Mouse (Mus musculus) limb, embryonic 10.5 days (tissue): ENCODE measurements around the gene Ncdn. TPM values are rescaled to one million over a fixed set of nuclear protein-coding genes. Genes with fewer than 3 reads are reported as not detected.

Experiments
- DNase-seq: peaks from one replicate; pipeline ENCODE4 v3.0.0-alpha.2; 2017; ENCODE audit warnings: low spot score
- H3K27ac ChIP-seq: fragments of 300-500 bp; sonication (generic); 2 replicates; pipeline ENCODE4 v1.5.1; 2016; ENCODE audit warnings: mild to moderate bottlenecking
- H3K27me3 ChIP-seq: fragments of 300-500 bp; sonication (generic); 2 replicates; pipeline ENCODE4 v1.6.1; 2016; ENCODE audit warnings: low read depth, mild to moderate bottlenecking; ENCODE audit not compliant: poor library complexity, severe bottlenecking
- H3K36me3 ChIP-seq: fragments of 300-500 bp; sonication (generic); 2 replicates; pipeline ENCODE4 v1.6.1; 2016; ENCODE audit warnings: mild to moderate bottlenecking, moderate library complexity
- H3K4me1 ChIP-seq: fragments of 300-500 bp; sonication (generic); 2 replicates; pipeline ENCODE4 v1.6.1; 2016
- H3K4me3 ChIP-seq: fragments of 300-500 bp; sonication (generic); 2 replicates; pipeline ENCODE4 v1.5.1; 2016; ENCODE audit warnings: mild to moderate bottlenecking, moderate library complexity
- H3K9me3 ChIP-seq: fragments of 300-500 bp; sonication (generic); replicated peaks from 2 replicates; pipeline ENCODE4 v1.6.1; 2016; ENCODE audit warnings: mild to moderate bottlenecking
- WGBS: fragments of 180-500 bp; shearing (Covaris S2); methylation state at CpG from one replicate; pipeline ENCODE4 v1.1.7; 2016; 5-methylcytosine and 5-hydroxymethylcytosine counted together
- polyA plus RNA-seq: library from polyadenylated mRNA; unstranded; fragments of >200 nt; fragmentation: Nextera tagmentation; extraction: Ambion mirVana; gene quantifications from 2 replicates; pipeline ENCODE4 v1.2.1, GENCODE M21; 2016

Ncdn gene
- polyA plus RNA-seq, 1 experiment from 2014 or later, result 41.3 TPM

DNA sequence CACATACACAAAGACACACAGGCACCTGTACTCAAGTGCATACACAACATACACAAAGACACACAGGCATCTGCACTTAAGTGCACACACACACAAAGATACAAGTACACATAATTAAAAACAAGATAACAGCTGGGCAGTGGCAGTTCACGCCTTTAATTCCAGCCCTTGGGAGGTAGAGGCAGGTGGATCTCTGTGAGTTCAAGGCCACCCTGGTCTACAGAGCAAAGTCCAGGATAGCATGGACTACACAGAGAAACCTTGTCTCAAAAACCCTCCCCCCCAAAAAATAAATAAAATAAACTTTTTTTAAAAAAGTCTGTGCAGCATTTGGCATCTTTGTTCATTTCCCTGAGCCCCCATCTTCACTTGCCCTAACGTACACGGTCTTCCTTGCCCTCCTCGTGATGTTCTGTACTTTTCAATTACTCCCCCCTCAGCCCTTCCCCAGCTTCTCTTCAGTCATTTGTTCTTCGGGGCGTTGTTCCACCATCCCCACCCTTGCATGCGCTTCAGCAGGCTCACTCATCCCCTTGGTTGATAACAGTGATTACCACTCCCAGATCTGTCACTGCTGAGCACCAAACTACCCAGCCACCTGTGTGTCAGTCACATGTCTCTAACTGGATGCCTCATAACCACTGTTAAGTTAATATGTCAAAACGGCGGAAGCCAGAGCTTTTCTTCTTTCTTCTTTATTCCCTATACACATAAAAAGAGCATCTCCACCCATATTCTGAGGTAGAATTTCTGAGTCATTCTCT, 16.7 kb upstream of the Ncdn start:
- H3K9me3 ChIP-seq, result no peaks in the 10 kb centered on the region
- H3K36me3 ChIP-seq, result peaks cover 15% of the 10 kb centered on the region
- DNase-seq, result no peak
- no peaks in the 10 kb centered on the region for H3K27me3 ChIP-seq
- no peak overlapping the region for H3K27ac ChIP-seq
- peaks cover 5% of the 10 kb centered on the region; the same call in 1 of the 2 replicates for H3K4me1 ChIP-seq
- WGBS, result 91% methylated on average over 9 of the region's 9 CpGs
- no peak overlapping the region for H3K4me3 ChIP-seq

DNA sequence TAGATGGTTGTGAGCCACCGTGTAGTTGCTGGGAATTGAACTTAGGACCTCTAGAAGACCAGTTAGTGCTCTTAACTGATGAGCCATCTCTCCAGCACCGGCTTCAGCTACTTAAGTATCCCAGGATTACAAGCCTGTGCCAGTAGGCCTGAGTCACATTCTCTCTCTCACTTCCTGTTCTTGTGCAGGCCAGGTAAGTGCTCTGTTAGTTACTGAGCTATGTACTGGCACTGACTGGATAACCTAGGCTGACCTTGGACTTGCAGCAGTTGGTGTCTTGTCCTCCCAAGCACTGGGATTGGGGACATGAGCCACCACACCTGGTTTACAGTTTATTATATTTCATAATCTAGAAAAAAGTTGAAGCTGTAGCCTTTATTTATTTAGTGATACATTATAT, 10.2 kb upstream of the Ncdn start:
- Histone ChIP-seq H3K4me3 (no peak overlapping the region), H3K9me3 (no peaks in the 10 kb centered on the region), H3K36me3 (peaks cover 27% of the 10 kb centered on the region), H3K27me3 (no peaks in the 10 kb centered on the region), H3K27ac (no peak overlapping the region), H3K4me1 (peaks cover 15% of the 10 kb centered on the region; the same call in 1 of the 2 replicates)
- 84% methylated on average over 2 of the region's 2 CpGs for WGBS
- DNase-seq, result no peak

- no peak overlapping the region for H3K4me3 ChIP-seq
- 65% methylated on average over 11 of the region's 11 CpGs for WGBS
- H3K9me3 ChIP-seq, result no peaks in the 10 kb centered on the region
- no peak for DNase-seq
- H3K36me3 ChIP-seq, result peaks cover 32% of the 10 kb centered on the region
- H3K27me3 ChIP-seq, result no peaks in the 10 kb centered on the region
- H3K4me1 ChIP-seq, result peaks cover 15% of the 10 kb centered on the region; the same call in 1 of the 2 replicates
- peak overlapping the region; percentile 22; the same call in 1 of the 2 replicates for H3K27ac ChIP-seq
Observed at GRCm38 (mm10) chr4:126762586-126763359, 9.5 kb upstream of the Ncdn start.

DNA sequence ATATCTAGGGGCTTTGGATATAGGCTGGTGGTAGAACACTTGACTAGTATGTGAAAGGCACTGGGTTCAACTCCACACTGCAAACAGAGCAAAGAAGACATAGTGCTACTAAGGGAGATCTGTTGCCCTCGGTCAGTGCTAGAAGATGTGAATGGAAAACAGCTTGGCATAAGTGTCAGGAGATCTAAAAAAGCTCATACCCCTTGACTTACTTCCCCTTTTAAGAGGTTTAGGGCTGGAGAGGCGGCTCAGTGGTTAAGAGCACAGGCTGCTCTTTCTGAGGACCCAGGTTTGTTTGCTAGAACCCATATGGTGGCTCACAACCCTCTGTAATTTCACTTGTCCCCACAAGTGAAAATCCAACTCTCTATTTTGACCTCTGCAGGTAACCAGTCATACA, 6.2 kb upstream of the Ncdn start:
- Histone ChIP-seq H3K9me3 (no peaks in the 10 kb centered on the region), H3K4me3 (no peak overlapping the region), H3K4me1 (peaks cover 23% of the 10 kb centered on the region), H3K27ac (no peak overlapping the region), H3K27me3 (no peaks in the 10 kb centered on the region), H3K36me3 (peaks cover 39% of the 10 kb centered on the region)
- 73% methylated on average over 2 of the region's 2 CpGs for WGBS
- DNase-seq, result no peak

DNA sequence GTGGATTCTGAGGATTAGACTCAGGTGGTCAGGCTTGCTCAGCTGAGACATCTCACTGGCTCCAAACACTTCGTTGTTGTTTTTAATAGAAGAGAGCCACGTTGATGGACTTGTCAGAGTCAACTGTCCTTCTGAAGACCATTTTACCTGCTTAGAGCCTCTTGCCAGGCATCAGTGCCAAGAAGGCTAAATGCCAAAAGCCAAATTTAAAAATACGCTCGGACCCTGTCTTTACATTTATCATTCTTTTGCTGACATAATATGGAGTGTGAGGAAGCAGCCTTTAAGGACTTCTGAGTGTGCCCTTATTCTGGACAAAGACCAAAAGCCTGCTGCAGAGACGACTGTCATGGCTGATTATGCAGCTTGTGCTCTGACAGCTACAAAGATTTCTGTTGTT, 5.1 kb upstream of the Ncdn start:
- no peak overlapping the region for H3K27ac ChIP-seq
- WGBS, result 85% methylated on average over 5 of the region's 5 CpGs
- H3K4me1 ChIP-seq, result peaks cover 29% of the 10 kb centered on the region
- DNase-seq, result no peak
- no peak overlapping the region for H3K4me3 ChIP-seq
- H3K27me3 ChIP-seq, result no peaks in the 10 kb centered on the region
- no peaks in the 10 kb centered on the region for H3K9me3 ChIP-seq
- peaks cover 37% of the 10 kb centered on the region for H3K36me3 ChIP-seq

DNA sequence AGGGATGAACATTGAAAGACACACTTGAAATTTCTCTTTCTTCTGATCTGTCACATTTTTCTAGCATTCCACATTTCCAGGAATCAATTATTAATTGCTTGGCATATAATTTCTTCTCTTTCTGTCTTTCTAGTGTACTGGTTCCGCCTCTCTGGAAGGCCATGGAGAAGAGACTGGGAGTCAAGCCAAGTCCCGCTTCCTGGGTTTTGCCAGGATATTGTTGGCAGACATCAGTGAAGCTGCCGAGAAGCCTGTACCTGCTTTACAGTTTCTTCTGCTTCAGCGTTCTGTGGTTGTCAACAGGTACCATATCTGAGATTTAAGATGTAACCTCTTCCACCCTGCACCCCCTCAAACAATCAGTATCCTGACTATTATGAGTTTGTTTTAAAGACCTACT, 3.5 kb upstream of the Ncdn start:
- H3K27ac ChIP-seq, result no peak overlapping the region
- WGBS, result 90% methylated on average over 4 of the region's 4 CpGs
- no peaks in the 10 kb centered on the region for H3K9me3 ChIP-seq
- no peaks in the 10 kb centered on the region for H3K27me3 ChIP-seq
- H3K4me3 ChIP-seq, result no peak overlapping the region
- DNase-seq, result no peak
- H3K4me1 ChIP-seq, result peaks cover 26% of the 10 kb centered on the region
- H3K36me3 ChIP-seq, result peaks cover 33% of the 10 kb centered on the region

DNA sequence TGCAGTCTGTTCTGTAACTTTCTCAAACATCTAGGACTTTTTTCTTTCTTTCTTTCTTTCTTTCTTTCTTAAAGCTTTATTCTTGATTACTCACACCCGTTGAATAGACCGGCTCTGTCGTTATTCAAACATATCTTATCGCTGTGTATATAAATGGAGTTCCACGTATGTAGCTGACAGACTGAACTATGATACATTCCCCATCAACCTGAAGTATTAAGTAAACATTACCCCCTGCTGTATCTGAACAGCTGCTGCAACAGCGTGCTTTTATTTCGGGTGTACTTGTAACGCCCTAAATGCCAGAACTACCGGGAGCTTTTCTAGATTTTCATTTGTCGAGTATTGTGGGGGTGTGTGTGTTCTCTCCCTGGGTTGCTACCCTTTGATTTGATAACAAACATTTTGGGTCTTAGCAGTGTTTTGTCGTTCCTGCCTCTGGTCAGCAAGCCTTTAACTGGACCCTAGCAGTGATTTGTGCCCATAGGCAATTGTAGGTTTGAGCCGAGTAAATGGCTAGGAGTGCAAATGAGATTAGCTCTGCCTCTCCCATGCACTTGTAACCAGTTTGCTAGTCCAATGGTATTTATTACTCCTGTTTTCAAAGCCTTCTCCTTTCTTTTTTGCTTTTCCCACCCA, 1.6 kb upstream of the Ncdn start:
- H3K4me3 ChIP-seq, result peak overlapping the region; percentile 89
- peaks cover 43% of the 10 kb centered on the region for H3K4me1 ChIP-seq
- H3K27me3 ChIP-seq, result no peaks in the 10 kb centered on the region
- no peaks in the 10 kb centered on the region for H3K9me3 ChIP-seq
- peaks cover 33% of the 10 kb centered on the region for H3K36me3 ChIP-seq
- WGBS, result 68% methylated on average over 12 of the region's 12 CpGs
- H3K27ac ChIP-seq, result no peak overlapping the region
- no peak for DNase-seq

DNA sequence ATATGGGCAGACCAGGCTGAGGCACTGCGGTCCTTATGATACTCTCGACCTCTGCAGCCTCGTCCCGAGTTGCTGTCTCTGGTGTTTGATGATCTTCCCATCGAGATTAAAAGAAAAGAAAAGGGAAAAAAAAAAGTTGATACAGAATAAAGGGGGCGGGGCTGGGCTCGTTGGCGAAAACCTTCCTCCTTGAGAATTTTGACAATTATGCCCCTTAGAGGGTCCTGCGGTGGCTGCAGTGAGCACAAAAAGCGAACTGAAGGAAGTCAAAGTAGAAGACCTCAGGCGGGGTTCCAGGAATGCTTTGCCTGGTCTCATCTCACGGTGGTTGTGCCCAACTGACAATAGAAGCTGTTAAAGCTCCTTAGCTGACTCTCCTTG, 983 bp upstream of the Ncdn start:
- Histone ChIP-seq H3K9me3 (no peaks in the 10 kb centered on the region), H3K36me3 (peaks cover 34% of the 10 kb centered on the region), H3K27ac (peak overlapping the region; percentile 91), H3K4me3 (peak overlapping the region; percentile 89), H3K4me1 (peaks cover 47% of the 10 kb centered on the region), H3K27me3 (no peaks in the 10 kb centered on the region)
- no peak for DNase-seq
- WGBS, result under 1% methylated on average over 12 of the region's 12 CpGs

DNA sequence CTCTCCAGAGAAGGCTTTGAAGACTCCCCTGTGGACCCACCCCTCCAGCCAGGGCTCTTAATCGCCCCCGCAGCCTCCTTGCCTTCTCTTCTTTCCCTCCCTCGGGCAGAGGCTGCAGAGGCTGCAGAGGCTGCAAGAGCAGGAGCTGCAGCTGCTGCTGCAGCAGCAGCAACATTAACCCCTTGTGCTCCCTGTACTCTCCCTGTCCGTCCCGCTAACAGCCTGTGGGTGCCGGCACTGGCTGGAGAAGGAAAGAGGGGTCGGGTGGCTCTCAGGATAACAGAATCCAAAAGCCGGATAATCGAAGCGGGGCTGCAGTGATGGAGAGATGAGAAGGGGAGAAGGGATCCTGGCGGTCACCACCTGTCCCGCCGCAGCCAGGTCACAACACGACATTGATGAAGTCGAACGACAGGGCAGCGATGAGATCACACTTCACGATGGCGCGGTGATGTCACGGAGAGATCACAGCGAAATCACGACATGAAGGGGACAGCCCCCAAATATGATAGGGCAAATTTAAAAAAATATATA, 563 bp downstream of the Ncdn start:
- WGBS, result under 1% methylated on average over 23 of the region's 23 CpGs

DNA sequence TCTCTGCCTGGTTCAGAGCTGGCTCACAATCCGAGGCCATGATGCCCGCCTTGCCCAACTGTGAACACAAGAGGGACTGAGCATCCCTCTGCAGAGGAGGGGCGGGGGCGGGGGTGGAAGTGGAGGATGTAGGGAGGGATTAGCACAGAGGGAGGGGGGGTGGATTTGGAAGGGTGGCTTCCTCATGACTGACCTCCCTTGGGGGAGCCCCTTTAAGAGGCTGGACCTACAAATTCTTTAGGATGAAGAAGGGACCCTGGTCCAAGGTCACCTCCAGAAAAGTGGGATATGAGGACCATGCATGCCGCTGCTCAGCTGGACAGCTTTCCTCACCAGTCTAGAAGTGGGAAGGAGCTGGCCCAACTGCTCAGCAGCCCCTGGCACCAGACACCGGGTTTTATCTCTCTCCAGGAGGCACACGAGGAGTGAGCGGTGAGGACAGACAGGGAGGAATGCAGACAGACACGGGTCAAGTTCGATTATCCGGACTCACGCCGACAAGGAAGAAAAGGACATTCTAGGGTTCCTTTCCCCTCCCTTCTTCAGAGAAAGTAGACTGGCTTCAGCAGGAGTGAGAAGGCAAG, 1.1 kb downstream of the Ncdn start:
- H3K27ac ChIP-seq, result peak overlapping the region; percentile 91
- peak; percentile 37 for DNase-seq
- peaks cover 53% of the 10 kb centered on the region for H3K4me1 ChIP-seq
- peaks cover 43% of the 10 kb centered on the region for H3K36me3 ChIP-seq
- 9% methylated on average over 13 of the region's 13 CpGs for WGBS
- no peaks in the 10 kb centered on the region for H3K27me3 ChIP-seq
- no peaks in the 10 kb centered on the region for H3K9me3 ChIP-seq
- peak overlapping the region; percentile 89 for H3K4me3 ChIP-seq

More for the DNA sequence above, 563 bp downstream of the Ncdn start:
- Histone ChIP-seq H3K4me3 (peak overlapping the region; percentile 89), H3K36me3 (peaks cover 42% of the 10 kb centered on the region), H3K27me3 (no peaks in the 10 kb centered on the region), H3K4me1 (peaks cover 53% of the 10 kb centered on the region), H3K27ac (peak overlapping the region; percentile 91), H3K9me3 (no peaks in the 10 kb centered on the region)
- peak; percentile 67 for DNase-seq

DNA sequence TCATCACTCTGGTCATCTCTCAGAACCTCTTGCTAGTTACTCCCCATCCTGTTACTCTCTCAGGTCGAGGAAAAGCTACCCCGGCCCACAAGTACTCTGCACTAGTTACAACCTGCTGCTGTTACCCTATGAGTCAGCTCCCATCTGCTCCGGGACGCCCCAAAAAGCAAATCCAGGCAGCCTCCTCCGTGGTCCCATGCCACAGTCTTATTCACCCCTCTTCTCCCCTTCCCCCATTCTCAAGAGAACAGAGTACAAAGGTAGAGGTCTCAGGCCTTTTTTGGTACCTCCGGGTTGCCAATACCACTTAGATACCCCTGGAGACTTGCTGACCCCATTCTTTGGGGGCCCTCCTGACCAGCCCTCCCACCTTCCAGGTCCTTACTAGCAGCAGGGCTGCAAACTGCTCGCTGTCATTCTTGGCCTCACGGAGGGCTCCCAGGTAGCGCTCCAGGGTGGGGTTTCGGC, 1.6 kb downstream of the Ncdn start:
- H3K4me3 ChIP-seq, result peak overlapping the region; percentile 89
- H3K27me3 ChIP-seq, result no peaks in the 10 kb centered on the region
- 0 out of 2 replicates have a peak overlapping the region, but pooled peaks have one; percentile 91 for H3K27ac ChIP-seq
- 63% methylated on average over 10 of the region's 10 CpGs for WGBS
- H3K4me1 ChIP-seq, result peaks cover 53% of the 10 kb centered on the region
- no peak for DNase-seq
- peaks cover 45% of the 10 kb centered on the region for H3K36me3 ChIP-seq
- no peaks in the 10 kb centered on the region for H3K9me3 ChIP-seq

DNA sequence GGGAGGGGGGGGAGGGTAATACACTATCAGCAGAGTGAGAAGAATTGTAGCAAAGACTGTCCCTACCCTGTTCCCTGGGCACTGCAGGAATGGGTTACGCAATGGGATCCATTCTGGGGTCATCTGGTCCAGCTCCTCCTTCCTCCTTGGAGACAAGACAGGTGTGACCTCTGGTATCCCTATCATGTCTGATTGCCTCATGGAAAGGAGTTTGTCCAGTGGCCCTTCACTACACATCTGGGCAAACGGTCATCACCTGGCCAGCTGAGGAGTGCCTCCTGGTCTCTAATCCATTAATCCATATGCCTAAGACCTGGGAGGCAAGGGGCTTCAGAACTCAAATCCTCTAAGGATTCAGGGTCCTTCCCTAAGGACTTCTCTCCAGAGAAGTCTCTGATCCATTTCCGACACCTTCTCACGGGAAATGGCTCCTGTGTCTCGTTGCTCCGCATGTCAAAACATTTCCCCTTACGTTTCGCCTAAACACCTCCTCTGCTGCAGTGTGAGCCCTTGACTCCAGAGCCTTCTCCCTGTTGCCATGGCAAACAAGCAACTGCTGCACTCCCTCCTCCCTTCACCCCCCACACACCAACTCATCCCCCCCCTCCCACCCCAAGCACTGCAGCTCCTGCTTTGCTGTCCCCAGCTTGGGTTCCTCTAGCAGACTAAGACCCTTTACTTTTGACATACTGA, 2.2 kb downstream of the Ncdn start:
- Histone ChIP-seq H3K4me1 (peaks cover 53% of the 10 kb centered on the region), H3K27ac (no peak overlapping the region), H3K36me3 (peaks cover 51% of the 10 kb centered on the region), H3K9me3 (no peaks in the 10 kb centered on the region), H3K4me3 (no peak overlapping the region), H3K27me3 (no peaks in the 10 kb centered on the region)
- WGBS, result 84% methylated on average over 8 of the region's 8 CpGs
- no peak for DNase-seq
